Mouse (Mus musculus) olfactory bulb, adult 2 months (tissue): Measurements from ENCODE around the gene Olfr1150-ps1. TPM values are rescaled to one million over a fixed set of nuclear protein-coding genes. Genes with fewer than 3 reads are reported as not detected.

ENCODE experiments used
- H3K27ac ChIP-seq: fragments of 200-500 bp; 2 replicates; pipeline ENCODE4 v1.5.1; 2012; ENCODE audit warnings: low read depth, low read length; ENCODE audit not compliant: insufficient read depth
- H3K4me1 ChIP-seq: fragments of 200-500 bp; 2 replicates; pipeline ENCODE4 v1.6.1; 2012; ENCODE audit warnings: low read length; ENCODE audit not compliant: control insufficient read depth, insufficient read depth
- H3K4me3 ChIP-seq: fragments of 200-500 bp; 2 replicates; pipeline ENCODE4 v1.5.1; 2012; ENCODE audit warnings: mild to moderate bottlenecking, low read depth, low read length, moderate library complexity; ENCODE audit not compliant: insufficient read depth
- CTCF ChIP-seq: fragments of 200-500 bp; IDR thresholded peaks from 2 replicates; pipeline ENCODE4 v1.5.1; 2012; ENCODE audit warnings: low read depth, mild to moderate bottlenecking, low read length, moderate library complexity; ENCODE audit not compliant: insufficient read depth
- POLR2A ChIP-seq: fragments of 200-500 bp; IDR thresholded peaks from 2 replicates; pipeline ENCODE4 v1.6.1; 2012; ENCODE audit warnings: mild to moderate bottlenecking, low read depth, low read length, moderate library complexity; ENCODE audit not compliant: insufficient read depth
- WGBS: fragments of 180-500 bp; shearing (Covaris S2); methylation state at CpG from one replicate; pipeline ENCODE4 v1.1.7; 2018; 5-methylcytosine and 5-hydroxymethylcytosine counted together
- polyA plus RNA-seq: library from polyadenylated mRNA; stranded (reverse); fragments of >200 nt; gene quantifications from 2 replicates; pipeline ENCODE4 v1.2.4, GENCODE M21; 2012; ENCODE audit warnings: low replicate concordance; ENCODE audit not compliant: missing spikeins, insufficient read depth, insufficient read length

Gene Olfr1150-ps1
- polyA plus RNA-seq, result not detected in 2 replicates

- H3K27ac ChIP-seq, result no peak within 1 kb of the TSS
- H3K4me3 ChIP-seq, result no peak within 1 kb of the TSS
- TF ChIP-seq CTCF (no peak), POLR2A (no peak)
- H3K4me1 ChIP-seq, result no peaks in the 10 kb centered on the region
- WGBS, result 88% methylated on average over 1 of the region's 1 CpGs
Measured at GRCm38 (mm10) chr2:87843693-87844092, at the start of gene Olfr1150-ps1. Gene Olfr1150-ps1, plus strand, starts transcription at chr2:87843993.

GRCm38 (mm10) chr2:87800292-87800691 is 43.5 kb upstream of the Olfr1150-ps1 start, which contains the start of gene Olfr1143:
Gene Olfr1143, plus strand, starts transcription at chr2:87800592.
- Histone ChIP-seq H3K4me3 (no peak within 1 kb of the TSS), H3K27ac (no peak within 1 kb of the TSS), H3K4me1 (no peaks in the 10 kb centered on the region)
- no peak for TF ChIP-seq POLR2A
- TF ChIP-seq CTCF, result no peak

GRCm38 (mm10) chr2:87809522-87809921 is 34.3 kb upstream of the Olfr1150-ps1 start, which contains the start of gene Olfr1145:
Gene Olfr1145, plus strand, starts transcription at chr2:87809822.
- no peak for TF ChIP-seq CTCF
- no peak for TF ChIP-seq POLR2A
- Histone ChIP-seq H3K4me1 (no peaks in the 10 kb centered on the region), H3K27ac (no peak within 1 kb of the TSS), H3K4me3 (no peak within 1 kb of the TSS)
- 93% methylated on average over 1 of the region's 1 CpGs for WGBS

- WGBS, result 97% methylated on average over 1 of the region's 1 CpGs
- Histone ChIP-seq H3K4me1 (no peaks in the 10 kb centered on the region), H3K27ac (no peak within 1 kb of the TSS), H3K4me3 (no peak within 1 kb of the TSS)
- no peak for TF ChIP-seq POLR2A
- no peak for TF ChIP-seq CTCF
Measured at GRCm38 (mm10) chr2:87830233-87830632, 13.6 kb upstream of the Olfr1150-ps1 start, which contains the start of gene Olfr1148. Gene Olfr1148, plus strand, starts transcription at chr2:87830533.

GRCm38 (mm10) chr2:87855562-87855961 is 11.8 kb downstream of the Olfr1150-ps1 start, which contains the start of gene Olfr1151:
Gene Olfr1151, plus strand, starts transcription at chr2:87855862.
- TF ChIP-seq POLR2A, result no peak
- no peak for TF ChIP-seq CTCF
- Histone ChIP-seq H3K4me1 (no peaks in the 10 kb centered on the region), H3K4me3 (no peak within 1 kb of the TSS), H3K27ac (no peak within 1 kb of the TSS)
- 88% methylated on average over 1 of the region's 1 CpGs for whole genome bisulfite sequencing

GRCm38 (mm10) chr2:87866192-87866591 is 22.4 kb downstream of the Olfr1150-ps1 start, which contains the start of gene Olfr1152:
Gene Olfr1152, plus strand, starts transcription at chr2:87866492.
- no peak within 1 kb of the TSS for H3K4me3 ChIP-seq
- TF ChIP-seq CTCF, result no peak
- no peaks in the 10 kb centered on the region for H3K4me1 ChIP-seq
- H3K27ac ChIP-seq, result no peak within 1 kb of the TSS

- H3K4me1 ChIP-seq, result no peaks in the 10 kb centered on the region
- H3K27ac ChIP-seq, result no peak within 1 kb of the TSS
- H3K4me3 ChIP-seq, result no peak within 1 kb of the TSS
- 53% methylated on average over 1 of the region's 1 CpGs for WGBS
- no peak for TF ChIP-seq CTCF
- no peak for TF ChIP-seq POLR2A
Measured at GRCm38 (mm10) chr2:87894662-87895061, 50.9 kb downstream of the Olfr1150-ps1 start, which contains the start of gene Olfr1153. Gene Olfr1153, plus strand, starts transcription at chr2:87894962.

Other genes starting within 250 kb of the Olfr1150-ps1 start
- not detected in 2 replicates for gene Olfr1130, start 237.8 kb upstream of the Olfr1150-ps1 start, polyA plus RNA-seq
- not detected in 2 replicates for gene Olfr1131, start 216.9 kb upstream of the Olfr1150-ps1 start, polyA plus RNA-seq
- gene Olfr1132, start 206.5 kb upstream of the Olfr1150-ps1 start, polyA plus RNA-seq, result not detected in 2 replicates
- not detected in 2 replicates for gene Olfr1133, start 196.6 kb upstream of the Olfr1150-ps1 start, polyA plus RNA-seq
- not detected in 2 replicates for gene Olfr1134, start 185.5 kb upstream of the Olfr1150-ps1 start, polyA plus RNA-seq
- not detected in 2 replicates for gene Olfr1135, start 170.3 kb upstream of the Olfr1150-ps1 start, polyA plus RNA-seq
- not detected in 2 replicates for gene Olfr1136, start 150.0 kb upstream of the Olfr1150-ps1 start, polyA plus RNA-seq
- not detected in 2 replicates for gene Olfr1137, start 130.8 kb upstream of the Olfr1150-ps1 start, polyA plus RNA-seq
- not detected in 2 replicates for gene Olfr1138, start 104.0 kb upstream of the Olfr1150-ps1 start, polyA plus RNA-seq
- gene Olfr1140, start 100.2 kb upstream of the Olfr1150-ps1 start, polyA plus RNA-seq, result not detected in 2 replicates
- not detected in 2 replicates for gene Olfr1141, start 90.0 kb upstream of the Olfr1150-ps1 start, polyA plus RNA-seq
- not detected in 2 replicates for gene Olfr152, start 64.5 kb upstream of the Olfr1150-ps1 start, polyA plus RNA-seq
- not detected in 2 replicates for gene Olfr1143, start 43.4 kb upstream of the Olfr1150-ps1 start, polyA plus RNA-seq
- not detected in 2 replicates for gene Olfr1145, start 34.2 kb upstream of the Olfr1150-ps1 start, polyA plus RNA-seq
- gene Olfr1148, start 13.5 kb upstream of the Olfr1150-ps1 start, polyA plus RNA-seq, result not detected in 2 replicates
- not detected in 2 replicates for gene Olfr1151, start 11.9 kb downstream of the Olfr1150-ps1 start, polyA plus RNA-seq
- not detected in 2 replicates for gene Olfr1152, start 22.5 kb downstream of the Olfr1150-ps1 start, polyA plus RNA-seq
- gene Olfr1153, start 51.0 kb downstream of the Olfr1150-ps1 start, polyA plus RNA-seq, result not detected in 2 replicates
- gene Olfr1154, start 61.2 kb downstream of the Olfr1150-ps1 start, polyA plus RNA-seq, result not detected in 2 replicates
- gene Olfr1155, start 101.1 kb downstream of the Olfr1150-ps1 start, polyA plus RNA-seq, result not detected in 2 replicates
- gene Olfr1156, start 109.1 kb downstream of the Olfr1150-ps1 start, polyA plus RNA-seq, result not detected in 2 replicates
- not detected in 2 replicates for gene Olfr1157, start 124.3 kb downstream of the Olfr1150-ps1 start, polyA plus RNA-seq
- not detected in 2 replicates for gene Olfr74, start 130.7 kb downstream of the Olfr1150-ps1 start, polyA plus RNA-seq
- not detected in 2 replicates for gene Olfr1158, start 146.1 kb downstream of the Olfr1150-ps1 start, polyA plus RNA-seq
- gene Olfr1160, start 164.3 kb downstream of the Olfr1150-ps1 start, polyA plus RNA-seq, result not detected in 2 replicates
- gene Olfr1161, start 178.8 kb downstream of the Olfr1150-ps1 start, polyA plus RNA-seq, result not detected in 2 replicates
- not detected in 2 replicates for gene Olfr73, start 193.7 kb downstream of the Olfr1150-ps1 start, polyA plus RNA-seq
- gene Olfr1162, start 207.1 kb downstream of the Olfr1150-ps1 start, polyA plus RNA-seq, result not detected in 2 replicates
- gene Olfr1163, start 227.8 kb downstream of the Olfr1150-ps1 start, polyA plus RNA-seq, result not detected in 2 replicates
- gene Olfr1164, start 250.0 kb downstream of the Olfr1150-ps1 start, polyA plus RNA-seq, result not detected in 2 replicates